Mouse (Mus musculus) E14TG2a.4 (cell line): ENCODE measurements around the gene Per3.

ENCODE experiments used
- CTCF ChIP-seq: conservative IDR thresholded peaks from 2 replicates; pipeline ENCODE4 v1.5.1; 2014; ENCODE audit warnings: low read length
- NANOG ChIP-seq: IDR thresholded peaks from 2 replicates; pipeline ENCODE4 v1.6.1; 2014; ENCODE audit warnings: borderline replicate concordance, low read length, mixed read lengths
- POU5F1 ChIP-seq: IDR thresholded peaks from 2 replicates; pipeline ENCODE4 v1.6.1; 2014; ENCODE audit warnings: low read length, borderline replicate concordance

GRCm38 (mm10) chr4:150980153-150980552 is 64.3 kb downstream of the Per3 start:
- TF ChIP-seq CTCF (no peak), POU5F1 (no peak), NANOG (no peak)
